Comparison of ENCODE assay signal across 25 mouse cellular contexts in genomic region chr17:19778994-19779393, GRCm38 (mm10). TPM values are rescaled to one million over a fixed set of nuclear protein-coding genes. Genes with fewer than 3 reads are reported as not detected.
"Had no signal": no experiment of that assay in that cellular context is flagged by ENCODE, and none has a peak within 500 bp of the region (broad histone marks: within the 10 kb centered on the region; RNA-seq: fewer than 3 reads in every experiment).

No protein-coding gene starts in this region.

- H3K4me3 ChIP-seq: neural tube, embryonic 13.5 days; neural tube, embryonic 15.5 days; stomach, embryonic 15.5 days had no signal

- H3K36me3 ChIP-seq: neural tube, embryonic 13.5 days; neural tube, embryonic 15.5 days; stomach, embryonic 15.5 days had no signal

- DNase-seq: retina, postnatal 1 day; right cerebral cortex, adult 18-20 months; right cerebral cortex, postnatal 14 days; right cerebral cortex, postnatal 25 days; right cerebral cortex, postnatal 4 days; spleen, adult 18-20 months; thymus, adult 18-20 months; thymus, adult 2 months; thymus, postnatal 14 days; thymus, postnatal 25 days; thymus, postnatal 36 days; thymus, postnatal 4 days had no signal

- H3K27ac ChIP-seq: neural tube, embryonic 13.5 days; neural tube, embryonic 15.5 days; stomach, embryonic 15.5 days; stomach, postnatal 0 days had no signal

- H3K27me3 ChIP-seq: neural tube, embryonic 13.5 days; neural tube, embryonic 15.5 days; stomach, embryonic 15.5 days had no signal

- H3K4me1 ChIP-seq: neural tube, embryonic 13.5 days; neural tube, embryonic 15.5 days; stomach, embryonic 15.5 days had no signal

- H3K9me3 ChIP-seq: stomach, embryonic 15.5 days had no signal

- H3K9ac ChIP-seq: neural tube, embryonic 13.5 days; neural tube, embryonic 15.5 days; stomach, embryonic 15.5 days had no signal

RNA-seq across cellular contexts. Expression of gene Vmn2r103, which starts 5.8 kb away (rescaled TPM):
- total RNA-seq: neutrophil, adult 5-6 weeks had no signal
- polyA plus RNA-seq: neural tube, embryonic 13.5 days; neural tube, embryonic 14.5 days; neural tube, embryonic 15.5 days; small intestine, adult 2 months; spleen, adult 2 months; stomach, embryonic 14.5 days; stomach, embryonic 15.5 days; stomach, embryonic 16.5 days; stomach, postnatal 0 days; testis, adult 2 months; thymus, adult 2 months; thymus, postnatal 0 days; urinary bladder, adult 2 months had no signal
